In the genomic region with DNA sequence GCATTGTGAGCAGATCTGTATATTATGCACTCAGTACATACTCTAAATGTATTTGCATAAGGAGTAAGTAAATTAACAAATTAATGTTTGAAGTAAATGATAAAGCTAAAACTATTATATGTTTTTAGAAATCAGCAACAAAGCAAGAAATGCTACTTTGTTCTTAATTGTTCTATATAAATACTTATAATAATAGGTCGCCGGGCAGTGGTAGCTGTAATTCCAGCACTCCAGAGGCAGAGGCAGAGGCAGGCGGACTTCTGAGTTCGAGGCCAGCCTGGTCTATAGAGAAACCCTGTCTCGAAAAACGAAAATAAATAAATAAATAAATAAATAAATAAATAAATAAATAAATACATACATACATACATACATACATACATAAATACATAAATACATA, we compare ENCODE assay signal across 8 mouse cellular contexts.
A peak's percentile ranks its signal among the peaks of the same experiment; 100 is the strongest.
DNase-seq lines count a peak whose midpoint lies in the region.

No protein-coding gene starts in this region.

- peak; percentile 90 for DNase-seq in adipocyte (ENCODE audit: low spot score)
- peak; percentile 92 for DNase-seq in embryo, embryonic 10.5 days (ENCODE audit: low spot score)
- peak; percentile 53 to 59 for DNase-seq in gastrocnemius, adult 8-10 months (ENCODE audit: low spot score in 2 of 2)
- peak; percentile 69 for DNase-seq in hindlimb bud, embryonic 11.5 days (ENCODE audit: extremely low spot score, low read depth, low spot score)
- peak; percentile 47 to 80 for DNase-seq in left cerebral cortex, adult 18-20 months (ENCODE audit: low spot score in 2 of 2)
- DNase-seq in lung, postnatal 14 days: peak; percentile 50
- peak; percentile 36 to 43 for DNase-seq in right cerebral cortex, adult 2 months (ENCODE audit: low spot score in 2 of 2)
- peak; percentile 37 for DNase-seq in urinary bladder, adult 2 months (ENCODE audit: low spot score)

Comparison
In these comparisons a context has a peak if more than half of its experiments do, and no peak if none do; other contexts are left out.
1. Peak in every context shown above with its lines: DNase-seq.
2. DNase-seq: peak in every context shown above with its lines; median percentile 92 in embryo, embryonic 10.5 days; 90 in adipocyte; 69 in hindlimb bud, embryonic 11.5 days; 64 in left cerebral cortex, adult 18-20 months; 56 in gastrocnemius, adult 8-10 months; 50 in lung, postnatal 14 days; 40 in right cerebral cortex, adult 2 months; 37 in urinary bladder, adult 2 months.